Mouse (Mus musculus) kidney, adult 8-10 months (tissue): ENCODE measurements at regions not wholly inside any gene's neighbourhood (a gene's known extent, or its start where the extent isn't known, plus 50 kb on each side); places are given as distances from the start of the nearest gene placed in this dataset.

Experiments
- DNase-seq, 2 experiments: peaks; one replicate each; pipeline ENCODE4 v3.0.0; 2022

- DNase-seq, result no peak
Observed at GRCm38 (mm10) chr1:181302151-181302550, 50.3 kb upstream of the Cnih3 start.
